Mouse (Mus musculus) Muller cell, postnatal 12 days (primary cell): ENCODE data around the gene Nr4a1.

Source experiments
- DNase-seq: peaks from one replicate; pipeline ENCODE4 v3.0.0-alpha.2; 2015; ENCODE audit errors: inconsistent ontology term

Gene Nr4a1

GRCm38 (mm10) chr15:101286129-101286770 is 32.2 kb downstream of the Nr4a1 start:
- DNase-seq: no peak

- DNase-seq: no peak
Observed at GRCm38 (mm10) chr15:101287361-101287760, 33.3 kb downstream of the Nr4a1 start.

GRCm38 (mm10) chr15:101290354-101290753 is 36.3 kb downstream of the Nr4a1 start:
- no peak for DNase-seq

- DNase-seq: no peak
Observed at GRCm38 (mm10) chr15:101292012-101292411, 37.9 kb downstream of the Nr4a1 start.

- DNase-seq: no peak
Observed at GRCm38 (mm10) chr15:101293025-101293621, 39.1 kb downstream of the Nr4a1 start, which contains the start of gene 6030408B16Rik. Gene 6030408B16Rik (plus strand): TSS chr15:101293212.

- no peak for DNase-seq
Observed at GRCm38 (mm10) chr15:101294028-101294894, 40.2 kb downstream of the Nr4a1 start.

GRCm38 (mm10) chr15:101295106-101295505 is 41.0 kb downstream of the Nr4a1 start:
- DNase-seq: no peak

- DNase-seq: no peak
Observed at GRCm38 (mm10) chr15:101295616-101296015, 41.5 kb downstream of the Nr4a1 start.

- no peak for DNase-seq
Observed at GRCm38 (mm10) chr15:101296091-101296490, 42.0 kb downstream of the Nr4a1 start.

GRCm38 (mm10) chr15:101297988-101298387 is 43.9 kb downstream of the Nr4a1 start:
- DNase-seq: no peak

GRCm38 (mm10) chr15:101298550-101298949 is 44.5 kb downstream of the Nr4a1 start:
- no peak for DNase-seq

GRCm38 (mm10) chr15:101299480-101299960 is 45.5 kb downstream of the Nr4a1 start:
- no peak for DNase-seq

- no peak for DNase-seq
Observed at GRCm38 (mm10) chr15:101300128-101300527, 46.1 kb downstream of the Nr4a1 start.

- no peak for DNase-seq
Observed at GRCm38 (mm10) chr15:101302201-101302600, 48.1 kb downstream of the Nr4a1 start.

GRCm38 (mm10) chr15:101303830-101304229 is 49.8 kb downstream of the Nr4a1 start:
- no peak for DNase-seq

GRCm38 (mm10) chr15:101306459-101306858 is 52.4 kb downstream of the Nr4a1 start:
- no peak for DNase-seq

GRCm38 (mm10) chr15:101308440-101309348 is 54.6 kb downstream of the Nr4a1 start:
- DNase-seq: no peak

GRCm38 (mm10) chr15:101309493-101309892 is 55.4 kb downstream of the Nr4a1 start:
- DNase-seq: no peak

- peak; percentile 50 for DNase-seq
Observed at GRCm38 (mm10) chr15:101311087-101311770, 57.2 kb downstream of the Nr4a1 start.

GRCm38 (mm10) chr15:101312006-101312405 is 57.9 kb downstream of the Nr4a1 start:
- no peak for DNase-seq

GRCm38 (mm10) chr15:101315378-101315777 is 61.3 kb downstream of the Nr4a1 start:
- DNase-seq: no peak
